Mouse (Mus musculus): ENCODE data around the gene Slc29a4.

DNA sequence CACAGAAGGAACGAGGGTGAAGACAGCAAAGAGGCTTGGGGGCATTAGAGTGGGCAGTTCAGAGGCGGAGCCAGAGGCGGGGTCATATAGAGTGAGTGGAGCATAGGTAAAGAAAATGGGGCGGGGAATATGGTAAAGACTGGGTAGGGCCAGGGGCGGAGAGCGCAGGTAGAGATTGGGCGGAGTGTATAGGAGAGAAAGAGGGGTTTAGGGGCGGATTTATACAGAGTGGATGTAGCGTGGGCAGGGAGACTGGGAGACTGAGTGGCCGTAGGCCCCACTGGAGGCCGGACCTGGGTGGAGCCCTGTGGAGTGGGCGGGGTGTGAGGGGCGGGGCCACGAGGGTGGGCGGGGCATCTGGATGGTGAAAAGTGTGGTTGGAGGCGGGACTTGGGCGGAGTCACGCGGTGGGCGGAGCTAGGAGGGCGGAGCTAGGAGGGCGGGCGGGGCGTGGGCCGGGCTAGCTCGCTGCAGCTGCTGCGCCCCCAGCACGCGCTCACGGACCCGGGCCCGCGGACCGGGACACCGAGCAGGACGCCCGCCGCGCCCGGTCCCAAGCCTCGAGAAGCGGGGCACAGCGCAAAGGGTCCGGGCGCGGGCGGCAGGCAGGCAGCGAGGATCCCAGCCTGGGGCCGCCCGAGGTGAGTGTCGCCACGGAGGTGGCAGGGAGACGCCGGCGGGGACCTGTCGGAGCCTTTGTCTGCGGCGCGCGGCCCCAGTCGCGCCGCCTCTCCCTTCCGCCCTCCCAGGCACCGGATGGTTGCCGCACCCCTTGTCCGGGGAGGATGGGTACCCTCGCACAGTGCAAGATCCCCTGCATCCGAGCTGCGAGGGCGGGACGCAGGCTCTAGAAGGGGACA is 9.6 kb downstream of the Slc29a4 start:
- TF ChIP-seq CTCF (IDR thresholded peaks at IDR 0.05; ENCODE audit: low read depth) (no peak), EP300 (IDR thresholded peaks at IDR 0.05; ENCODE audit: low read depth) (no peak)
